Mouse (Mus musculus) layer of hippocampus, adult 9-10 months (tissue): ENCODE results near the gene Acss3.

Source experiments
- DNase-seq: peaks from one replicate; pipeline ENCODE4 v3.0.0; 2022; ENCODE audit warnings: low spot score

The Acss3 gene

GRCm38 (mm10) chr10:107123529-107124335 is at the start of gene Acss3:
Gene Acss3, minus strand, starts transcription at chr10:107123668.
- DNase-seq = no peak

- no peak for DNase-seq
Observed at GRCm38 (mm10) chr10:107172003-107172689, 48.7 kb upstream of the Acss3 start.

- no peak for DNase-seq
Observed at GRCm38 (mm10) chr10:107166486-107166885, 43.0 kb upstream of the Acss3 start.

GRCm38 (mm10) chr10:107148759-107149158 is 25.3 kb upstream of the Acss3 start:
- no peak for DNase-seq

GRCm38 (mm10) chr10:107144016-107144415 is 20.5 kb upstream of the Acss3 start:
- DNase-seq = no peak

- no peak for DNase-seq
Observed at GRCm38 (mm10) chr10:107142910-107143309, 19.4 kb upstream of the Acss3 start.

- DNase-seq = no peak
Observed at GRCm38 (mm10) chr10:107122744-107123528, 532 bp downstream of the Acss3 start.

- DNase-seq = no peak
Observed at GRCm38 (mm10) chr10:107121301-107121700, 2.2 kb downstream of the Acss3 start.

- DNase-seq = no peak
Observed at GRCm38 (mm10) chr10:107119135-107119534, 4.3 kb downstream of the Acss3 start.

- no peak for DNase-seq
Observed at GRCm38 (mm10) chr10:107116709-107117267, 6.7 kb downstream of the Acss3 start.

- no peak for DNase-seq
Observed at GRCm38 (mm10) chr10:107115930-107116642, 7.4 kb downstream of the Acss3 start.

GRCm38 (mm10) chr10:107115121-107115520 is 8.3 kb downstream of the Acss3 start:
- DNase-seq = no peak

- no peak for DNase-seq
Observed at GRCm38 (mm10) chr10:107094452-107094851, 29.0 kb downstream of the Acss3 start.

GRCm38 (mm10) chr10:107053846-107054624 is 69.4 kb downstream of the Acss3 start:
- no peak for DNase-seq

GRCm38 (mm10) chr10:107050489-107050888 is 73.0 kb downstream of the Acss3 start:
- no peak for DNase-seq

- peak; percentile 38 for DNase-seq
Observed at GRCm38 (mm10) chr10:107042656-107043055, 80.8 kb downstream of the Acss3 start.

- no peak for DNase-seq
Observed at GRCm38 (mm10) chr10:107040837-107041236, 82.6 kb downstream of the Acss3 start.

- no peak for DNase-seq
Observed at GRCm38 (mm10) chr10:107040378-107040777, 83.1 kb downstream of the Acss3 start.

GRCm38 (mm10) chr10:107039211-107039610 is 84.3 kb downstream of the Acss3 start:
- no peak for DNase-seq

- no peak for DNase-seq
Observed at GRCm38 (mm10) chr10:107024254-107024653, 99.2 kb downstream of the Acss3 start.

- no peak for DNase-seq
Observed at GRCm38 (mm10) chr10:107021118-107021517, 102.3 kb downstream of the Acss3 start.
